Mouse (Mus musculus): ENCODE measurements around the gene Acox3. TPM values are rescaled to one million over a fixed set of nuclear protein-coding genes. Genes with fewer than 3 reads are reported as not detected.

The Acox3 gene
- polyA plus RNA-seq, 1 experiment from 2014 or later = 18.8 TPM

- peaks cover 6% of the 10 kb centered on the region; the same call in 1 of the 2 replicates for H3K4me1 ChIP-seq
- H3K9me3 ChIP-seq = no peaks in the 10 kb centered on the region
- H3K27me3 ChIP-seq = no peaks in the 10 kb centered on the region
- no peak for ATAC-seq (ENCODE audit: low FRiP score, low read depth)
- H3K36me3 ChIP-seq = no peaks in the 10 kb centered on the region
- no peak overlapping the region for H3K4me2 ChIP-seq (replicated peaks)
- no peak overlapping the region for H3K4me3 ChIP-seq
- H3K9ac ChIP-seq (replicated peaks) = no peak overlapping the region
- no peak overlapping the region for H3K27ac ChIP-seq (replicated peaks)
Observed at GRCm38 (mm10) chr5:35623831-35624230, 41.0 kb downstream of the Acox3 start.

GRCm38 (mm10) chr5:35624751-35625239, 42.0 kb downstream of the Acox3 start:
- Histone ChIP-seq H3K4me1 (peaks cover 6% of the 10 kb centered on the region; the same call in 1 of the 2 replicates), H3K9me3 (no peaks in the 10 kb centered on the region), H3K27me3 (no peaks in the 10 kb centered on the region), H3K27ac (replicated peaks) (no peak overlapping the region), H3K4me3 (no peak overlapping the region), H3K9ac (replicated peaks) (no peak overlapping the region), H3K4me2 (replicated peaks) (no peak overlapping the region), H3K36me3 (no peaks in the 10 kb centered on the region)
- 81% methylated on average over 4 of the region's 4 CpGs for WGBS
- ATAC-seq (ENCODE audit: low FRiP score, low read depth) = no peak

GRCm38 (mm10) chr5:35626408-35626807, 43.6 kb downstream of the Acox3 start:
- Histone ChIP-seq H3K27ac (replicated peaks) (no peak overlapping the region), H3K9ac (replicated peaks) (no peak overlapping the region), H3K4me1 (peaks cover 2% of the 10 kb centered on the region; the same call in 1 of the 2 replicates), H3K36me3 (no peaks in the 10 kb centered on the region), H3K27me3 (no peaks in the 10 kb centered on the region), H3K9me3 (no peaks in the 10 kb centered on the region), H3K4me2 (replicated peaks) (no peak overlapping the region), H3K4me3 (no peak overlapping the region)
- ATAC-seq (ENCODE audit: low FRiP score, low read depth) = no peak
- WGBS = 84% methylated on average over 2 of the region's 2 CpGs

GRCm38 (mm10) chr5:35627307-35627840, 44.5 kb downstream of the Acox3 start:
- Histone ChIP-seq H3K9me3 (no peaks in the 10 kb centered on the region), H3K9ac (replicated peaks) (no peak overlapping the region), H3K4me3 (no peak overlapping the region), H3K27ac (replicated peaks) (no peak overlapping the region), H3K4me2 (replicated peaks) (no peak overlapping the region), H3K36me3 (no peaks in the 10 kb centered on the region), H3K27me3 (no peaks in the 10 kb centered on the region), H3K4me1 (no peaks in the 10 kb centered on the region)
- WGBS = 64% methylated on average over 7 of the region's 7 CpGs
- ATAC-seq (ENCODE audit: low FRiP score, low read depth) = no peak

- no peak for ATAC-seq (ENCODE audit: low FRiP score, low read depth)
Observed at GRCm38 (mm10) chr5:35628685-35629084, 45.8 kb downstream of the Acox3 start.

GRCm38 (mm10) chr5:35629333-35629732, 46.5 kb downstream of the Acox3 start:
- ATAC-seq (ENCODE audit: low FRiP score, low read depth) = no peak
- Histone ChIP-seq H3K4me2 (replicated peaks) (no peak overlapping the region), H3K4me3 (no peak overlapping the region), H3K36me3 (no peaks in the 10 kb centered on the region), H3K27ac (replicated peaks) (no peak overlapping the region), H3K27me3 (no peaks in the 10 kb centered on the region), H3K9ac (replicated peaks) (no peak overlapping the region), H3K9me3 (no peaks in the 10 kb centered on the region), H3K4me1 (no peaks in the 10 kb centered on the region)

More at GRCm38 (mm10) chr5:35628685-35629084, 45.8 kb downstream of the Acox3 start:
- H3K9me3 ChIP-seq = no peaks in the 10 kb centered on the region
- H3K27ac ChIP-seq (replicated peaks) = no peak overlapping the region
- no peak overlapping the region for H3K4me2 ChIP-seq (replicated peaks)
- H3K4me1 ChIP-seq = no peaks in the 10 kb centered on the region
- H3K9ac ChIP-seq (replicated peaks) = no peak overlapping the region
- no peak overlapping the region for H3K4me3 ChIP-seq
- no peaks in the 10 kb centered on the region for H3K36me3 ChIP-seq
- WGBS = 50% methylated on average over 1 of the region's 1 CpGs
- no peaks in the 10 kb centered on the region for H3K27me3 ChIP-seq

GRCm38 (mm10) chr5:35630706-35631105, 47.9 kb downstream of the Acox3 start:
- H3K27ac ChIP-seq (replicated peaks) = no peak overlapping the region
- no peak for ATAC-seq (ENCODE audit: low FRiP score, low read depth)
- no peak overlapping the region for H3K4me2 ChIP-seq (replicated peaks)
- H3K9ac ChIP-seq (replicated peaks) = no peak overlapping the region
- no peaks in the 10 kb centered on the region for H3K4me1 ChIP-seq
- no peaks in the 10 kb centered on the region for H3K36me3 ChIP-seq
- H3K27me3 ChIP-seq = no peaks in the 10 kb centered on the region
- 85% methylated on average over 1 of the region's 1 CpGs for WGBS
- H3K4me3 ChIP-seq = no peak overlapping the region
- H3K9me3 ChIP-seq = no peaks in the 10 kb centered on the region

GRCm38 (mm10) chr5:35631224-35631623, 48.4 kb downstream of the Acox3 start:
- no peak overlapping the region for H3K4me3 ChIP-seq
- no peaks in the 10 kb centered on the region for H3K36me3 ChIP-seq
- no peaks in the 10 kb centered on the region for H3K27me3 ChIP-seq
- no peak overlapping the region for H3K9ac ChIP-seq (replicated peaks)
- no peak overlapping the region for H3K27ac ChIP-seq (replicated peaks)
- H3K4me2 ChIP-seq (replicated peaks) = no peak overlapping the region
- WGBS = 79% methylated on average over 3 of the region's 3 CpGs
- H3K4me1 ChIP-seq = no peaks in the 10 kb centered on the region
- H3K9me3 ChIP-seq = no peaks in the 10 kb centered on the region
- no peak for ATAC-seq (ENCODE audit: low FRiP score, low read depth)

GRCm38 (mm10) chr5:35631755-35632154, 48.9 kb downstream of the Acox3 start:
- no peak overlapping the region for H3K27ac ChIP-seq (replicated peaks)
- H3K36me3 ChIP-seq = no peaks in the 10 kb centered on the region
- no peak overlapping the region for H3K4me3 ChIP-seq
- no peak for ATAC-seq (ENCODE audit: low FRiP score, low read depth)
- no peak overlapping the region for H3K4me2 ChIP-seq (replicated peaks)
- no peaks in the 10 kb centered on the region for H3K4me1 ChIP-seq
- H3K9me3 ChIP-seq = no peaks in the 10 kb centered on the region
- 77% methylated on average over 5 of the region's 5 CpGs for WGBS
- no peak overlapping the region for H3K9ac ChIP-seq (replicated peaks)
- H3K27me3 ChIP-seq = no peaks in the 10 kb centered on the region

GRCm38 (mm10) chr5:35632841-35633240, 50.0 kb downstream of the Acox3 start:
- Histone ChIP-seq H3K27me3 (no peaks in the 10 kb centered on the region), H3K27ac (replicated peaks) (no peak overlapping the region), H3K4me3 (no peak overlapping the region), H3K9me3 (no peaks in the 10 kb centered on the region), H3K9ac (replicated peaks) (no peak overlapping the region), H3K36me3 (no peaks in the 10 kb centered on the region), H3K4me2 (replicated peaks) (no peak overlapping the region), H3K4me1 (no peaks in the 10 kb centered on the region)
- WGBS = 95% methylated on average over 6 of the region's 6 CpGs
- ATAC-seq (ENCODE audit: low FRiP score, low read depth) = no peak

GRCm38 (mm10) chr5:35636016-35636415, 53.2 kb downstream of the Acox3 start:
- no peaks in the 10 kb centered on the region for H3K36me3 ChIP-seq
- no peaks in the 10 kb centered on the region for H3K4me1 ChIP-seq
- no peak overlapping the region for H3K4me3 ChIP-seq
- no peaks in the 10 kb centered on the region for H3K27me3 ChIP-seq
- H3K9me3 ChIP-seq = no peaks in the 10 kb centered on the region
- H3K27ac ChIP-seq (replicated peaks) = no peak overlapping the region
- H3K4me2 ChIP-seq (replicated peaks) = no peak overlapping the region
- no peak overlapping the region for H3K9ac ChIP-seq (replicated peaks)
- WGBS = 83% methylated on average over 2 of the region's 2 CpGs
- ATAC-seq (ENCODE audit: low FRiP score, low read depth) = no peak

- 68% methylated on average over 10 of the region's 10 CpGs for WGBS
- Histone ChIP-seq H3K36me3 (no peaks in the 10 kb centered on the region), H3K27ac (replicated peaks) (no peak overlapping the region), H3K9ac (replicated peaks) (no peak overlapping the region), H3K4me2 (replicated peaks) (no peak overlapping the region), H3K4me1 (no peaks in the 10 kb centered on the region), H3K27me3 (no peaks in the 10 kb centered on the region), H3K9me3 (no peaks in the 10 kb centered on the region), H3K4me3 (no peak overlapping the region)
- no peak for ATAC-seq (ENCODE audit: low FRiP score, low read depth)
Observed at GRCm38 (mm10) chr5:35641961-35642584, 59.2 kb downstream of the Acox3 start.
